Mouse (Mus musculus): ENCODE data around the gene Cwc27.

GRCm38 (mm10) chr13:104661188-104661587, 155.8 kb downstream of the Cwc27 start:
- TF ChIP-seq POLR2A (IDR thresholded peaks at IDR 0.05; ENCODE audit: low read depth, low read length) = no peak
- TF ChIP-seq CTCF (conservative IDR thresholded peaks at IDR 0.05; ENCODE audit: insufficient read depth, insufficient read length, low read depth, low read length) = no peak

Measured in kidney, adult 2 months (tissue).